Mouse (Mus musculus) intestine, embryonic 14.5 days (tissue): ENCODE measurements at regions not wholly inside any gene's neighbourhood (a gene's known extent, or its start where the extent isn't known, plus 50 kb on each side); places are given as distances from the start of the nearest gene placed in this dataset.

Experiments
- ATAC-seq: fragments of 200-750 bp; cut with Nextera tagmentation; replicated peaks from 2 replicates; pipeline ENCODE4 v1.8.0; 2017; ENCODE audit warnings: low read depth, moderate number of reproducible peaks, moderate TSS enrichment, moderate library complexity; ENCODE audit not compliant: low FRiP score, low TSS enrichment
- DNase-seq: peaks from one replicate; pipeline ENCODE4 v3.0.0-alpha.2; 2018; ENCODE audit warnings: low spot score
- H3K27ac ChIP-seq: fragments of 300-500 bp; sonication (generic); 2 replicates; pipeline ENCODE4 v1.5.1; 2014; ENCODE audit warnings: low read depth, mild to moderate bottlenecking, control low read depth
- H3K27me3 ChIP-seq: fragments of 300-500 bp; sonication (generic); replicated peaks from 2 replicates; pipeline ENCODE4 v1.6.1; 2014; ENCODE audit warnings: low read length, control low read depth; ENCODE audit not compliant: control insufficient read depth, insufficient read depth
- H3K36me3 ChIP-seq: fragments of 300-500 bp; sonication (generic); 2 replicates; pipeline ENCODE4 v1.6.1; 2014; ENCODE audit warnings: low read length, control low read depth; ENCODE audit not compliant: control insufficient read depth, insufficient read depth
- H3K4me1 ChIP-seq: fragments of 300-500 bp; sonication (generic); replicated peaks from 2 replicates; pipeline ENCODE4 v1.6.1; 2014; ENCODE audit warnings: low read length, control low read depth, mixed read lengths; ENCODE audit not compliant: control insufficient read depth, insufficient read depth
- H3K4me2 ChIP-seq: fragments of 300-500 bp; sonication (generic); 2 replicates; pipeline ENCODE4 v1.6.1; 2014; ENCODE audit warnings: low read length
- H3K4me3 ChIP-seq: fragments of 300-500 bp; sonication (generic); 2 replicates; pipeline ENCODE4 v1.5.1; 2014; ENCODE audit warnings: low read depth, low read length, control low read depth, mixed read lengths
- H3K9ac ChIP-seq: fragments of 300-500 bp; sonication (generic); 2 replicates; pipeline ENCODE4 v1.6.1; 2014; ENCODE audit warnings: mild to moderate bottlenecking, low read length
- H3K9me3 ChIP-seq: fragments of 300-500 bp; sonication (generic); 2 replicates; pipeline ENCODE4 v1.6.1; 2016; ENCODE audit warnings: low read length, control low read depth; ENCODE audit not compliant: control insufficient read depth
- WGBS: fragments of 180-500 bp; shearing (Covaris S2); extraction: QIAGEN DNeasy Blood & Tissue Kit; methylation state at CpG from one replicate; pipeline ENCODE4 v1.1.7; 2014; 5-methylcytosine and 5-hydroxymethylcytosine counted together

GRCm38 (mm10) chr1:195371131-195371530 lies 194.6 kb upstream of the Cr2 start:
- WGBS: 81% methylated on average over 6 of the region's 6 CpGs
- DNase-seq: peak; percentile 51
- no peaks in the 10 kb centered on the region for H3K9me3 ChIP-seq

More at GRCm38 (mm10) chr1:195371131-195371530, 194.6 kb upstream of the Cr2 start:
- H3K9ac ChIP-seq: no peak overlapping the region
- no peaks in the 10 kb centered on the region for H3K4me1 ChIP-seq
- no peaks in the 10 kb centered on the region for H3K36me3 ChIP-seq
- no peaks in the 10 kb centered on the region for H3K27me3 ChIP-seq
- no peak overlapping the region for H3K4me3 ChIP-seq
- no peak overlapping the region for H3K27ac ChIP-seq
- H3K4me2 ChIP-seq: no peak overlapping the region
- no peak for ATAC-seq
